Mouse (Mus musculus) MEL (cell line): ENCODE measurements around the gene Rec8. TPM values are rescaled to one million over a fixed set of nuclear protein-coding genes. Genes with fewer than 3 reads are reported as not detected.

Source experiments
- DNase-seq: peaks from one replicate; pipeline ENCODE4 v3.0.0; 2011; ENCODE audit warnings: low read depth, low spot score
- H3K27ac ChIP-seq: 2 replicates; pipeline ENCODE4 v1.5.1; 2012; ENCODE audit warnings: low read depth, mild to moderate bottlenecking, control low read depth, low read length, moderate library complexity; ENCODE audit not compliant: control insufficient read depth
- H3K27me3 ChIP-seq, 2 experiments: fragments of 150-350 bp in 1 of 2; sonication (generic) in 1 of 2; 2 replicates each; pipeline ENCODE4 v1.6.1; 2012; ENCODE audit warnings: low read length in 2 of 2, mild to moderate bottlenecking in 2 of 2, improper control_type of control experiment in 1 of 2, moderate library complexity in 1 of 2; ENCODE audit not compliant: insufficient read depth in 2 of 2, control insufficient read depth in 1 of 2
- H3K36me3 ChIP-seq, 2 experiments: 2 replicates each; pipeline ENCODE4 v1.6.1; 2012 to 2014; ENCODE audit warnings: low read length in 2 of 2, improper control_type of control experiment in 1 of 2, inconsistent platforms in 1 of 2, mild to moderate bottlenecking in 1 of 2; ENCODE audit not compliant: insufficient read depth in 2 of 2, control insufficient read depth in 1 of 2
- H3K4me1 ChIP-seq, 2 experiments: fragments of 150-350 bp in 1 of 2; sonication (generic) in 1 of 2; 2 replicates each; pipeline ENCODE4 v1.6.1; 2012; ENCODE audit warnings: low read length in 2 of 2, improper control_type of control experiment in 1 of 2, mild to moderate bottlenecking in 1 of 2; ENCODE audit not compliant: insufficient read depth in 2 of 2, control insufficient read depth in 1 of 2
- H3K4me3 ChIP-seq, 2 experiments: fragments of 150-350 bp in 1 of 2; sonication (generic) in 1 of 2; 2 replicates each; pipeline ENCODE4 v1.5.1; 2012; ENCODE audit warnings: low read depth in 2 of 2, low read length in 2 of 2, mild to moderate bottlenecking in 2 of 2, moderate library complexity in 2 of 2, control low read depth in 1 of 2, improper control_type of control experiment in 1 of 2; ENCODE audit not compliant: control insufficient read depth in 1 of 2, insufficient read depth in 1 of 2
- H3K79me2 ChIP-seq: 2 replicates; pipeline ENCODE4 v1.6.1; 2012; ENCODE audit warnings: mild to moderate bottlenecking, low read length, moderate library complexity; ENCODE audit not compliant: control insufficient read depth, poor library complexity, insufficient read depth
- H3K9ac ChIP-seq: 2 replicates; pipeline ENCODE4 v1.6.1; 2012; ENCODE audit warnings: low read depth, mild to moderate bottlenecking, control low read depth, low read length, moderate library complexity; ENCODE audit not compliant: control insufficient read depth, poor library complexity, severe bottlenecking
- H3K9me3 ChIP-seq: fragments of 150-350 bp; sonication (generic); replicated peaks from 2 replicates; pipeline ENCODE4 v1.6.1; 2012; ENCODE audit warnings: mild to moderate bottlenecking, low read length, improper control_type of control experiment, moderate library complexity; ENCODE audit not compliant: insufficient read depth
- BHLHE40 ChIP-seq: IDR thresholded peaks from 2 replicates; pipeline ENCODE4 v1.6.1; 2012; ENCODE audit warnings: low read depth, mild to moderate bottlenecking, inconsistent platforms, low read length, improper control_type of control experiment, borderline replicate concordance
- CHD1 ChIP-seq: IDR thresholded peaks from 2 replicates; pipeline ENCODE4 v1.6.1; 2012; ENCODE audit warnings: low read depth, mild to moderate bottlenecking, inconsistent platforms, low read length, improper control_type of control experiment
- CHD2 ChIP-seq: IDR thresholded peaks from 2 replicates; pipeline ENCODE4 v1.6.1; 2011; ENCODE audit warnings: low read length, improper control_type of control experiment
- E2F4 ChIP-seq: IDR thresholded peaks from 2 replicates; pipeline ENCODE4 v1.6.1; 2011; ENCODE audit warnings: low read depth, low read length, improper control_type of control experiment, borderline replicate concordance
- ELF1 ChIP-seq: IDR thresholded peaks from 2 replicates; pipeline ENCODE4 v1.6.1; 2014; ENCODE audit warnings: low read depth, mild to moderate bottlenecking, inconsistent platforms, low read length, improper control_type of control experiment, moderate library complexity
- GABPA ChIP-seq: IDR thresholded peaks from 2 replicates; pipeline ENCODE4 v1.6.1; 2012; ENCODE audit warnings: low read depth, mild to moderate bottlenecking, inconsistent platforms, low read length, improper control_type of control experiment, moderate library complexity
- HCFC1 ChIP-seq: IDR thresholded peaks from 2 replicates; pipeline ENCODE4 v1.6.1; 2012; ENCODE audit warnings: low read depth, mild to moderate bottlenecking, inconsistent platforms, low read length, improper control_type of control experiment, moderate library complexity
- JUND ChIP-seq: IDR thresholded peaks from 2 replicates; pipeline ENCODE4 v1.6.1; 2011; ENCODE audit warnings: low read depth, mild to moderate bottlenecking, improper control_type of control experiment, low read length
- KAT2A ChIP-seq: conservative IDR thresholded peaks from 2 replicates; pipeline ENCODE4 v1.6.1; 2012; ENCODE audit warnings: low read depth, low read length, improper control_type of control experiment, inconsistent platforms
- MYB ChIP-seq: IDR thresholded peaks from 2 replicates; pipeline ENCODE4 v1.6.1; 2011; ENCODE audit warnings: mild to moderate bottlenecking, low read depth, low read length, improper control_type of control experiment
- NRF1 ChIP-seq: IDR thresholded peaks from 2 replicates; pipeline ENCODE4 v1.6.1; 2014; ENCODE audit warnings: low read depth, mild to moderate bottlenecking, inconsistent platforms, low read length, improper control_type of control experiment, moderate library complexity; ENCODE audit not compliant: poor library complexity, insufficient read depth, severe bottlenecking
- POLR2AphosphoS2 ChIP-seq: IDR thresholded peaks from 2 replicates; pipeline ENCODE4 v1.6.1; 2011; ENCODE audit warnings: low read length, improper control_type of control experiment
- POLR2AphosphoS5 ChIP-seq: IDR thresholded peaks from 2 replicates; pipeline ENCODE4 v1.6.1; 2012; ENCODE audit warnings: low read depth, borderline replicate concordance, mild to moderate bottlenecking, inconsistent platforms, low read length, moderate library complexity, mixed read lengths
- RAD21 ChIP-seq: IDR thresholded peaks from 2 replicates; pipeline ENCODE4 v1.6.1; 2011; ENCODE audit warnings: mild to moderate bottlenecking, low read depth, low read length, improper control_type of control experiment
- TAL1 ChIP-seq: IDR thresholded peaks from 2 replicates; pipeline ENCODE4 v1.6.1; 2012; ENCODE audit warnings: mild to moderate bottlenecking, inconsistent platforms, low read length, moderate library complexity, mixed read lengths
- TBP ChIP-seq: IDR thresholded peaks from 2 replicates; pipeline ENCODE4 v1.8.0; 2011; ENCODE audit warnings: low read depth, low read length, improper control_type of control experiment
- UBTF ChIP-seq: IDR thresholded peaks from 2 replicates; pipeline ENCODE4 v1.6.1; 2012; ENCODE audit warnings: low read depth, mild to moderate bottlenecking, inconsistent platforms, low read length, improper control_type of control experiment, moderate library complexity, borderline replicate concordance; ENCODE audit not compliant: insufficient read depth
- USF1 ChIP-seq: IDR thresholded peaks from 2 replicates; pipeline ENCODE4 v1.6.1; 2014; ENCODE audit warnings: low read depth, mild to moderate bottlenecking, inconsistent platforms, low read length, improper control_type of control experiment, moderate library complexity
- ZC3H11A ChIP-seq: IDR thresholded peaks from 2 replicates; pipeline ENCODE4 v1.6.1; 2012; ENCODE audit warnings: low read depth, mild to moderate bottlenecking, inconsistent platforms, low read length, improper control_type of control experiment
- ZKSCAN1 ChIP-seq: IDR thresholded peaks from 2 replicates; pipeline ENCODE4 v1.6.1; 2012; ENCODE audit warnings: low read depth, mild to moderate bottlenecking, inconsistent platforms, low read length, improper control_type of control experiment, moderate library complexity
- ZNF384 ChIP-seq: IDR thresholded peaks from 2 replicates; pipeline ENCODE4 v1.6.1; 2012; ENCODE audit warnings: low read depth, mild to moderate bottlenecking, inconsistent platforms, low read length, improper control_type of control experiment
- polyA plus RNA-seq, 2 experiments: library from polyadenylated mRNA; stranded (reverse) in 1 of 2; unstranded in 1 of 2; fragments of >175 nt in 1 of 2; fragments of >200 nt in 1 of 2; gene quantifications; 2 replicates each; pipeline versions ENCODE4 v1.2.1 to v1.2.4; 2012; ENCODE audit warnings: low replicate concordance in 2 of 2, low read depth in 1 of 2; ENCODE audit not compliant: insufficient read length in 2 of 2, insufficient read depth in 1 of 2, missing spikeins in 1 of 2
- total RNA-seq: library from RNA; depleted of rRNA; stranded (reverse); fragments of 300-350 nt; gene quantifications from 2 replicates; pipeline ENCODE4 v1.2.3, GENCODE M21; 2012

Gene Rec8
- total and polyA plus RNA-seq, 3 experiments: 1.5 to 2.5 TPM; not detected in 1

DNA sequence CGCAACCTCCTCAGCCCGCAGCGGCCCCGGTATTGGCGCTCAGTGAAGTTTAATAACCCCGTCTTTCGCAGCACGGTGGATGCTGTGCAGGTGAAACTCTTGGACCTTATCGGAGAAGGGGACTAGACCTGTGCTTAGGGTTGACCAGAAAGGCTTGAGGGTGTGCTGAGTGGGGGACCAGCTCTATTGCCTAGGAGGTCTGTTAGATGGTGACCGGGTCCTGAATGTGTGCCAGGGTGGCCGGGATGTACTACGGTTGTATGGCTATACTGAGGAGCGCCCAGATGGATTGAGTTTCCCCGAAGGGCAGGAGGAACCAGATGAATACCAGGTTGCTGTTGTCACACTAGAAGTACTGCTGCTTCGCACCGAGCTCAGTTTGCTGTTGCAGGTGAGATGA lies 25.6 kb upstream of the Rec8 start:
- no peak for TF ChIP-seq GABPA
- no peak overlapping the region for H3K27ac ChIP-seq
- H3K27me3 ChIP-seq: no peaks in the 10 kb centered on the region
- no peaks in the 10 kb centered on the region for H3K9me3 ChIP-seq
- H3K9ac ChIP-seq: peak overlapping the region; percentile 82
- H3K79me2 ChIP-seq: peaks cover 24% of the 10 kb centered on the region
- DNase-seq: peak; percentile 46
- peaks cover 3 to 15% of the 10 kb centered on the region in 2 experiments; a peak in 3 of 4 replicates for H3K36me3 ChIP-seq
- peaks cover under 1 to 28% of the 10 kb centered on the region in 2 experiments for H3K4me1 ChIP-seq
- peak overlapping the region; percentile 73 to 80 for H3K4me3 ChIP-seq

DNA sequence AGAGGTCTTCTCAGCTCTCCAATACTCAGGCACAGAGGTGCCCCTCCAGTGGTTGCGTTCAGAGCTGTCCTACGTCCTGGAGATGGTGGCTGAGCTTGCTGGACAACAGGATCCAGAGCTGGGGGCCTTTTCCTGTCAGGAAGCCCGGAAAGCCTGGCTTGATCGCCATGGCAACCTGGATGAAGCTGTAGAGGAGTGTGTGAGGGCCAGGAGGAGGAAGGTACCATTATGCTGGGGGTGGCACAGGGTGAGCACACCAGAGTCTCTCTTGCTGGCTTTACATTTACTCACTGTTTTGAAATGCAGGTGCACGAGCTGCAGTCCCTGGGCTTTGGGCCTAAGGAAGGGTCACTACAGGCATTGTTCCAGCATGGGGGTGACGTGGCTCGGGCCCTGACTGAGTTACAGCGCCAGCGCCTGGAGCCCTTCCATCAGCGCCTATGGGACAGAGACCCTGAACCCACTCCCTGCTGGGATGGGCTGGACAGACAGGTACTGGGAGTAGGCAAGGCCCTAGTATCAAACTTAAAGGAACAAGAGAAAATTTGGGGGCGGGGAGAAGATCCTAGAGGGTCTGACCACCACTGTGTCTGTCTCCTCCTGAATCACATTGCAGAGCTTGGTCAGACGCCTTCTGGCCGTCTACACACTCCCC lies 21.7 kb upstream of the Rec8 start:
- Histone ChIP-seq H3K9ac (no peak overlapping the region), H3K4me3 (no peak overlapping the region), H3K36me3 (peaks cover 3 to 9% of the 10 kb centered on the region in 2 experiments), H3K27me3 (no peaks in the 10 kb centered on the region), H3K4me1 (peaks cover 0 to 10% of the 10 kb centered on the region in 2 experiments; a peak in 1 of 4 replicates), H3K9me3 (no peaks in the 10 kb centered on the region), H3K79me2 (peaks cover 21% of the 10 kb centered on the region), H3K27ac (no peak overlapping the region)
- no peak for TF ChIP-seq TBP
- DNase-seq: no peak

DNA sequence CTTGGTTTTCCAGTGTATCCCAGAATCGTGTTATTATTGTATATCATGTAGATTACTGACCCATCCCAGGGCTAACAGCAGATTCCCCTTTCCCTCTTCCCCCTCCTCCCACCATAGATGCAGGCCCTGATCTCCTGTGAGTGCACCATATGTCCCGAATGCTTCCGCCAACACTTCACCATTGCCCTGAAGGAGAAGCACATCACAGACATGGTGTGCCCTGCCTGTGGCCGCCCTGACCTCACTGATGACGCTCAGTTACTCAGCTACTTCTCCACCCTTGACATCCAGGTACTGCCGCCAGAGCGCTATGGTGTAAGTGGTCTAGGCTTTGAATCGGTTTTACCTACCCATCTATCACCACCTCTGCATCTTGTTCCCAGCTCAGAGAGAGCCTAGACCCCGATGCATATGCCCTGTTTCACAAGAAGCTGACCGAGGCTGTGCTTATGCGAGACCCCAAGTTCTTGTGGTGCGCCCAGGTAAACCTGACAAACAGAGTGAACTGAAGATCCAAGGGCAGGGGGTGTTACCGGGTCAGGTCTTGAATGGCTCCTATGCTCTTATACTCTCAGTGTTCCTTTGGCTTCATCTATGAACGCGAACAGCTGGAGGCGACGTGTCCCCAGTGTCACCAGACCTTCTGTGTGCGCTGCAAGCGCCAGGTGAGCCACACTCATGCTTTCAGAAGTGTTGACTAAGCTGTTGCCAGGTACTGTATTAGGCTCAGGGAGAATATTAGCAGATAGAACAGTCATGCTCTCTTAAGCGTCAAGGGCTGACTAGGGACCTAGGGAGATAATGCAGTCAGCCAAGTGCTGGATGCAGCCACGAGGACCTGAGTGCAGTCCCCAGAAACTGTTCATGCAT lies 19.1 kb upstream of the Rec8 start:
- H3K27me3 ChIP-seq: no peaks in the 10 kb centered on the region

More for the DNA sequence above, 19.1 kb upstream of the Rec8 start:
- DNase-seq: no peak
- no peak for TF ChIP-seq BHLHE40
- TF ChIP-seq NRF1: no peak
- TF ChIP-seq ZKSCAN1: no peak
- TF ChIP-seq POLR2AphosphoS5: no peak
- no peak for TF ChIP-seq UBTF
- TF ChIP-seq TAL1: no peak
- TF ChIP-seq RAD21: no peak
- no peak for TF ChIP-seq JUND
- TF ChIP-seq MYB: no peak
- TF ChIP-seq USF1: no peak
- TF ChIP-seq POLR2AphosphoS2: no peak
- TF ChIP-seq HCFC1: no peak
- TF ChIP-seq ZNF384: no peak
- no peak for TF ChIP-seq ZC3H11A
- no peak for TF ChIP-seq ELF1
- no peak for TF ChIP-seq CHD2
- TF ChIP-seq CHD1: no peak
- no peak for TF ChIP-seq GABPA
- no peak for TF ChIP-seq KAT2A
- no peak for TF ChIP-seq E2F4
- Histone ChIP-seq H3K9me3 (no peaks in the 10 kb centered on the region), H3K9ac (no peak overlapping the region), H3K4me1 (peaks cover 0 to 4% of the 10 kb centered on the region in 2 experiments; a peak in 1 of 4 replicates), H3K36me3 (peaks cover 3 to 5% of the 10 kb centered on the region in 2 experiments; a peak in 3 of 4 replicates), H3K79me2 (peaks cover 1% of the 10 kb centered on the region), H3K27ac (no peak overlapping the region), H3K4me3 (no peak overlapping the region)
